Mouse (Mus musculus) embryonic facial prominence, embryonic 14.5 days (tissue): ENCODE data around the gene Asb17. TPM values are rescaled to one million over a fixed set of nuclear protein-coding genes. Genes with fewer than 3 reads are reported as not detected.

Experiments
- ATAC-seq: fragments of 200-750 bp; cut with Nextera tagmentation; 2 replicates; pipeline ENCODE4 v1.8.0; 2017; ENCODE audit warnings: low read depth, moderate number of reproducible peaks, moderate TSS enrichment
- DNase-seq: peaks from one replicate; pipeline ENCODE4 v3.0.0-alpha.2; 2015; ENCODE audit warnings: low spot score
- H3K27ac ChIP-seq: fragments of 300-500 bp; sonication (generic); replicated peaks from 2 replicates; pipeline ENCODE4 v1.5.1; 2014; ENCODE audit warnings: low read depth, mild to moderate bottlenecking, low read length, moderate library complexity
- H3K27me3 ChIP-seq: fragments of 300-500 bp; sonication (generic); replicated peaks from 2 replicates; pipeline ENCODE4 v1.6.1; 2014; ENCODE audit warnings: low read length; ENCODE audit not compliant: control insufficient read depth, insufficient read depth
- H3K36me3 ChIP-seq: fragments of 300-500 bp; sonication (generic); 2 replicates; pipeline ENCODE4 v1.6.1; 2014; ENCODE audit warnings: low read length, mixed read lengths; ENCODE audit not compliant: control insufficient read depth, insufficient read depth
- H3K4me1 ChIP-seq: fragments of 300-500 bp; sonication (generic); 2 replicates; pipeline ENCODE4 v1.6.1; 2014; ENCODE audit warnings: antibody characterized with exemption, low read length; ENCODE audit not compliant: control insufficient read depth, insufficient read depth
- H3K4me2 ChIP-seq: fragments of 300-500 bp; sonication (generic); 2 replicates; pipeline ENCODE4 v1.6.1; 2014; ENCODE audit warnings: low read depth, mild to moderate bottlenecking, low read length, moderate library complexity, mixed read lengths
- H3K4me3 ChIP-seq: fragments of 300-500 bp; sonication (generic); 2 replicates; pipeline ENCODE4 v1.5.1; 2014; ENCODE audit warnings: low read depth, mild to moderate bottlenecking, low read length
- H3K9ac ChIP-seq: fragments of 300-500 bp; sonication (generic); 2 replicates; pipeline ENCODE4 v1.6.1; 2014; ENCODE audit warnings: low read depth, mild to moderate bottlenecking, low read length, moderate library complexity, mixed read lengths
- H3K9me3 ChIP-seq: fragments of 300-500 bp; sonication (generic); 2 replicates; pipeline ENCODE4 v1.6.1; 2016; ENCODE audit warnings: low read length; ENCODE audit not compliant: control insufficient read depth
- WGBS: fragments of 180-500 bp; shearing (Covaris S2); extraction: QIAGEN DNeasy Blood & Tissue Kit; methylation state at CpG from one replicate; pipeline ENCODE4 v1.1.7; 2014; 5-methylcytosine and 5-hydroxymethylcytosine counted together
- polyA plus RNA-seq: library from polyadenylated mRNA; unstranded; fragments of >200 nt; fragmentation: Nextera tagmentation; extraction: Ambion mirVana; gene quantifications from 2 replicates; pipeline ENCODE4 v1.2.1, GENCODE M21; 2014

Gene Asb17
- 0.63 and 1.0 TPM in 2 replicates for polyA plus RNA-seq

- Histone ChIP-seq H3K36me3 (no peaks in the 10 kb centered on the region), H3K27me3 (no peaks in the 10 kb centered on the region), H3K4me3 (no peak within 1 kb of the TSS), H3K4me2 (no peak within 1 kb of the TSS), H3K27ac (no peak within 1 kb of the TSS), H3K4me1 (no peaks in the 10 kb centered on the region), H3K9me3 (no peaks in the 10 kb centered on the region), H3K9ac (no peak within 1 kb of the TSS)
- DNase-seq (no peak), ATAC-seq (no peak)
- WGBS: 83% methylated on average over 10 of the region's 10 CpGs
Observed at GRCm38 (mm10) chr3:153844030-153844429, at the start of gene Asb17. Gene Asb17, plus strand, starts transcription at chr3:153844209.

- H3K4me2 ChIP-seq: no peak overlapping the region
- DNase-seq (no peak), ATAC-seq (no peak)
- 56% methylated on average over 7 of the region's 7 CpGs for WGBS
- no peaks in the 10 kb centered on the region for H3K4me1 ChIP-seq
- no peak overlapping the region for H3K27ac ChIP-seq
- H3K9me3 ChIP-seq: no peaks in the 10 kb centered on the region
- H3K36me3 ChIP-seq: no peaks in the 10 kb centered on the region
- H3K27me3 ChIP-seq: no peaks in the 10 kb centered on the region
- H3K9ac ChIP-seq: no peak overlapping the region
- H3K4me3 ChIP-seq: no peak overlapping the region
Observed at GRCm38 (mm10) chr3:153797574-153797973, 46.4 kb upstream of the Asb17 start.

GRCm38 (mm10) chr3:153799603-153800002 lies 44.4 kb upstream of the Asb17 start:
- no peak overlapping the region for H3K4me2 ChIP-seq
- DNase-seq: no peak
- no peaks in the 10 kb centered on the region for H3K27me3 ChIP-seq
- WGBS: 94% methylated on average over 11 of the region's 11 CpGs
- H3K27ac ChIP-seq: no peak overlapping the region
- H3K9me3 ChIP-seq: no peaks in the 10 kb centered on the region
- H3K4me1 ChIP-seq: no peaks in the 10 kb centered on the region
- no peak for ATAC-seq
- no peak overlapping the region for H3K4me3 ChIP-seq
- H3K36me3 ChIP-seq: no peaks in the 10 kb centered on the region
- no peak overlapping the region for H3K9ac ChIP-seq

- no peak overlapping the region for H3K27ac ChIP-seq
- no peaks in the 10 kb centered on the region for H3K36me3 ChIP-seq
- no peak overlapping the region for H3K4me3 ChIP-seq
- no peak overlapping the region for H3K9ac ChIP-seq
- H3K4me1 ChIP-seq: no peaks in the 10 kb centered on the region
- ATAC-seq (no peak), DNase-seq (no peak)
- H3K27me3 ChIP-seq: no peaks in the 10 kb centered on the region
- WGBS: 71% methylated on average over 5 of the region's 5 CpGs
- no peaks in the 10 kb centered on the region for H3K9me3 ChIP-seq
- no peak overlapping the region for H3K4me2 ChIP-seq
Observed at GRCm38 (mm10) chr3:153800690-153801089, 43.3 kb upstream of the Asb17 start.

GRCm38 (mm10) chr3:153801541-153801940 lies 42.5 kb upstream of the Asb17 start:
- Histone ChIP-seq H3K9me3 (no peaks in the 10 kb centered on the region), H3K27ac (no peak overlapping the region), H3K4me1 (peaks cover 7% of the 10 kb centered on the region; the same call in 1 of the 2 replicates), H3K4me2 (no peak overlapping the region), H3K9ac (no peak overlapping the region), H3K4me3 (no peak overlapping the region), H3K27me3 (no peaks in the 10 kb centered on the region), H3K36me3 (no peaks in the 10 kb centered on the region)
- DNase-seq: no peak
- ATAC-seq: no peak
- WGBS: 81% methylated on average over 6 of the region's 6 CpGs

- Histone ChIP-seq H3K4me1 (peaks cover 8% of the 10 kb centered on the region; the same call in 1 of the 2 replicates), H3K9ac (no peak overlapping the region), H3K27me3 (no peaks in the 10 kb centered on the region), H3K4me2 (no peak overlapping the region), H3K4me3 (no peak overlapping the region), H3K9me3 (no peaks in the 10 kb centered on the region), H3K27ac (no peak overlapping the region), H3K36me3 (no peaks in the 10 kb centered on the region)
- no peak for DNase-seq
- ATAC-seq: no peak
- 75% methylated on average over 5 of the region's 5 CpGs for WGBS
Observed at GRCm38 (mm10) chr3:153802640-153803039, 41.4 kb upstream of the Asb17 start.

- H3K9ac ChIP-seq: no peak overlapping the region
- H3K4me3 ChIP-seq: no peak overlapping the region
- no peak for ATAC-seq
- H3K9me3 ChIP-seq: no peaks in the 10 kb centered on the region
- WGBS: 83% methylated on average over 7 of the region's 7 CpGs
- H3K4me2 ChIP-seq: no peak overlapping the region
- peaks cover 13% of the 10 kb centered on the region for H3K4me1 ChIP-seq
- no peak overlapping the region for H3K27ac ChIP-seq
- no peak for DNase-seq
- H3K27me3 ChIP-seq: no peaks in the 10 kb centered on the region
- no peaks in the 10 kb centered on the region for H3K36me3 ChIP-seq
Observed at GRCm38 (mm10) chr3:153804032-153804431, 40.0 kb upstream of the Asb17 start.

GRCm38 (mm10) chr3:153806077-153806772 lies 37.8 kb upstream of the Asb17 start:
- Histone ChIP-seq H3K27me3 (no peaks in the 10 kb centered on the region), H3K36me3 (no peaks in the 10 kb centered on the region), H3K9me3 (no peaks in the 10 kb centered on the region), H3K4me1 (peaks cover 16% of the 10 kb centered on the region), H3K27ac (no peak overlapping the region), H3K4me2 (peak overlapping the region; percentile 21; the same call in 1 of the 2 replicates), H3K4me3 (no peak overlapping the region), H3K9ac (no peak overlapping the region)
- DNase-seq (peak; percentile 97), ATAC-seq (peak; percentile 87)
- 29% methylated on average over 14 of the region's 14 CpGs for WGBS
